Mouse (Mus musculus): ENCODE data around the gene Olfr871. TPM values are rescaled to one million over a fixed set of nuclear protein-coding genes. Genes with fewer than 3 reads are reported as not detected.
"Not testable (repeated sequence)": the region's sequence is repeated elsewhere in the genome, so short reads cannot be mapped to it uniquely, and the experiment has no call there.

The Olfr871 gene
- polyA plus RNA-seq (2015; fragmentation: Nextera tagmentation; extraction: Ambion mirVana) = not detected in 2 replicates

GRCm38 (mm10) chr9:20211907-20212306 is at the start of gene Olfr871:
Gene Olfr871, plus strand, starts transcription at chr9:20212207.
- Histone ChIP-seq H3K9ac (replicated peaks) (no peak within 1 kb of the TSS), H3K27me3 (no peaks in the 10 kb centered on the region), H3K4me1 (no peaks in the 10 kb centered on the region), H3K27ac (replicated peaks) (no peak within 1 kb of the TSS), H3K4me2 (replicated peaks) (no peak within 1 kb of the TSS), H3K36me3 (no peaks in the 10 kb centered on the region), H3K4me3 (no peak within 1 kb of the TSS), H3K9me3 (0 out of 2 replicates have a peak, but pooled peaks cover 11% of the 10 kb centered on the region)
- no peak for ATAC-seq (replicated peaks)

- WGBS = 76% methylated on average over 2 of the region's 2 CpGs
- Histone ChIP-seq H3K4me1 (no peaks in the 10 kb centered on the region), H3K27ac (replicated peaks) (no peak within 1 kb of the TSS), H3K27me3 (no peaks in the 10 kb centered on the region), H3K9ac (replicated peaks) (no peak within 1 kb of the TSS), H3K4me3 (no peak within 1 kb of the TSS), H3K36me3 (no peaks in the 10 kb centered on the region), H3K9me3 (peaks cover 9% of the 10 kb centered on the region; the same call in 1 of the 2 replicates), H3K4me2 (replicated peaks) (no peak within 1 kb of the TSS)
- no peak for ATAC-seq (replicated peaks)
Observed at GRCm38 (mm10) chr9:20173957-20174356, 38.0 kb upstream of the Olfr871 start, which contains the start of gene Olfr870. Gene Olfr870, minus strand, starts transcription at chr9:20174057.

- no peak overlapping the region for H3K27ac ChIP-seq (replicated peaks)
- WGBS = 75% methylated on average over 5 of the region's 5 CpGs
- H3K36me3 ChIP-seq = no peaks in the 10 kb centered on the region
- no peak overlapping the region for H3K4me3 ChIP-seq
- peaks cover 11% of the 10 kb centered on the region; the same call in 1 of the 2 replicates for H3K9me3 ChIP-seq
- no peaks in the 10 kb centered on the region for H3K4me1 ChIP-seq
- no peak for ATAC-seq (replicated peaks)
- no peak overlapping the region for H3K4me2 ChIP-seq (replicated peaks)
- H3K27me3 ChIP-seq = no peaks in the 10 kb centered on the region
- no peak overlapping the region for H3K9ac ChIP-seq (replicated peaks)
Observed at GRCm38 (mm10) chr9:20179463-20179862, 32.5 kb upstream of the Olfr871 start.

GRCm38 (mm10) chr9:20202131-20202530 is 9.9 kb upstream of the Olfr871 start:
- 71% methylated on average over 1 of the region's 1 CpGs for WGBS

GRCm38 (mm10) chr9:20203413-20203984 is 8.5 kb upstream of the Olfr871 start:
- not testable (repeated sequence) for H3K27ac ChIP-seq (replicated peaks); H3K4me1 ChIP-seq; H3K36me3 ChIP-seq; H3K4me3 ChIP-seq; H3K27me3 ChIP-seq; H3K9ac ChIP-seq (replicated peaks); H3K4me2 ChIP-seq (replicated peaks); ATAC-seq (replicated peaks)
- peaks cover 11% of the 10 kb centered on the region; the same call in 1 of the 2 replicates for H3K9me3 ChIP-seq
- WGBS = 91% methylated on average over 7 of the region's 7 CpGs

More at GRCm38 (mm10) chr9:20202131-20202530, 9.9 kb upstream of the Olfr871 start:
- H3K4me3 ChIP-seq = no peak overlapping the region
- H3K4me2 ChIP-seq (replicated peaks) = no peak overlapping the region
- no peaks in the 10 kb centered on the region for H3K36me3 ChIP-seq
- no peaks in the 10 kb centered on the region for H3K27me3 ChIP-seq
- H3K9ac ChIP-seq (replicated peaks) = no peak overlapping the region
- H3K27ac ChIP-seq (replicated peaks) = no peak overlapping the region
- H3K4me1 ChIP-seq = no peaks in the 10 kb centered on the region
- peaks cover 13% of the 10 kb centered on the region; the same call in 1 of the 2 replicates for H3K9me3 ChIP-seq
- ATAC-seq (replicated peaks) = no peak

- no peaks in the 10 kb centered on the region for H3K27me3 ChIP-seq
- H3K4me1 ChIP-seq = no peaks in the 10 kb centered on the region
- H3K27ac ChIP-seq (replicated peaks) = no peak overlapping the region
- H3K4me2 ChIP-seq (replicated peaks) = no peak overlapping the region
- no peak overlapping the region for H3K4me3 ChIP-seq
- 48% methylated on average over 1 of the region's 1 CpGs for WGBS
- ATAC-seq (replicated peaks) = no peak
- 0 out of 2 replicates have a peak, but pooled peaks cover 3% of the 10 kb centered on the region for H3K9me3 ChIP-seq
- no peak overlapping the region for H3K9ac ChIP-seq (replicated peaks)
- no peaks in the 10 kb centered on the region for H3K36me3 ChIP-seq
Observed at GRCm38 (mm10) chr9:20210812-20211211, 1.2 kb upstream of the Olfr871 start.

GRCm38 (mm10) chr9:20211477-20211876 is 530 bp upstream of the Olfr871 start:
- H3K27me3 ChIP-seq = no peaks in the 10 kb centered on the region
- no peaks in the 10 kb centered on the region for H3K4me1 ChIP-seq
- 79% methylated on average over 2 of the region's 2 CpGs for WGBS
- no peak for ATAC-seq (replicated peaks)
- H3K36me3 ChIP-seq = no peaks in the 10 kb centered on the region
- no peak overlapping the region for H3K4me3 ChIP-seq
- H3K27ac ChIP-seq (replicated peaks) = no peak overlapping the region
- no peak overlapping the region for H3K4me2 ChIP-seq (replicated peaks)
- H3K9ac ChIP-seq (replicated peaks) = no peak overlapping the region
- H3K9me3 ChIP-seq = 0 out of 2 replicates have a peak, but pooled peaks cover 7% of the 10 kb centered on the region

- no peak for ATAC-seq (replicated peaks)
- Histone ChIP-seq H3K27ac (replicated peaks) (no peak within 1 kb of the TSS), H3K4me2 (replicated peaks) (no peak within 1 kb of the TSS), H3K9me3 (0 out of 2 replicates have a peak, but pooled peaks cover 3% of the 10 kb centered on the region), H3K36me3 (no peaks in the 10 kb centered on the region), H3K4me1 (no peaks in the 10 kb centered on the region), H3K9ac (replicated peaks) (no peak within 1 kb of the TSS), H3K4me3 (no peak within 1 kb of the TSS), H3K27me3 (no peaks in the 10 kb centered on the region)
Observed at GRCm38 (mm10) chr9:20236819-20237218, 24.8 kb downstream of the Olfr871 start, which contains the start of gene Olfr872. Gene Olfr872, plus strand, starts transcription at chr9:20237119.

GRCm38 (mm10) chr9:20237378-20237777 is 25.4 kb downstream of the Olfr871 start:
- 0 out of 2 replicates have a peak, but pooled peaks cover 3% of the 10 kb centered on the region for H3K9me3 ChIP-seq
- H3K27ac ChIP-seq (replicated peaks) = no peak overlapping the region
- H3K4me3 ChIP-seq = no peak overlapping the region
- H3K4me2 ChIP-seq (replicated peaks) = no peak overlapping the region
- H3K36me3 ChIP-seq = no peaks in the 10 kb centered on the region
- no peak for ATAC-seq (replicated peaks)
- no peak overlapping the region for H3K9ac ChIP-seq (replicated peaks)
- WGBS = 82% methylated on average over 2 of the region's 2 CpGs
- H3K27me3 ChIP-seq = no peaks in the 10 kb centered on the region
- H3K4me1 ChIP-seq = no peaks in the 10 kb centered on the region

Other genes with a start within 250 kb of the Olfr871 start
- not detected in 2 replicates for gene Olfr866, start 184.2 kb upstream of the Olfr871 start, polyA plus RNA-seq (2015; fragmentation: Nextera tagmentation; extraction: Ambion mirVana)
- not detected in 2 replicates for gene Olfr867, start 154.6 kb upstream of the Olfr871 start, polyA plus RNA-seq (2015; fragmentation: Nextera tagmentation; extraction: Ambion mirVana)
- not detected in 2 replicates for gene Olfr868, start 113.6 kb upstream of the Olfr871 start, polyA plus RNA-seq (2015; fragmentation: Nextera tagmentation; extraction: Ambion mirVana)
- not detected in 2 replicates for gene Olfr869, start 83.2 kb upstream of the Olfr871 start, polyA plus RNA-seq (2015; fragmentation: Nextera tagmentation; extraction: Ambion mirVana)
- not detected in 2 replicates for gene Olfr870, start 38.1 kb upstream of the Olfr871 start, polyA plus RNA-seq (2015; fragmentation: Nextera tagmentation; extraction: Ambion mirVana)
- not detected in 2 replicates for gene Olfr872, start 24.9 kb downstream of the Olfr871 start, polyA plus RNA-seq (2015; fragmentation: Nextera tagmentation; extraction: Ambion mirVana)
- not detected in 2 replicates for gene Olfr39, start 70.1 kb downstream of the Olfr871 start, polyA plus RNA-seq (2015; fragmentation: Nextera tagmentation; extraction: Ambion mirVana)
- not detected in 2 replicates for gene Olfr873, start 86.3 kb downstream of the Olfr871 start, polyA plus RNA-seq (2015; fragmentation: Nextera tagmentation; extraction: Ambion mirVana)
- 0.10 TPM in 1 of 2 replicates, not detected in the other for gene Olfr18, start 123.9 kb downstream of the Olfr871 start, polyA plus RNA-seq (2015; fragmentation: Nextera tagmentation; extraction: Ambion mirVana)
- 48.4 and 50.2 TPM in 2 replicates for gene Zfp560, start 173.0 kb downstream of the Olfr871 start, polyA plus RNA-seq (2015; fragmentation: Nextera tagmentation; extraction: Ambion mirVana)
- gene Zfp26, start 248.0 kb downstream of the Olfr871 start, polyA plus RNA-seq (2015; fragmentation: Nextera tagmentation; extraction: Ambion mirVana) = 19.7 and 22.6 TPM in 2 replicates